Mouse (Mus musculus): Measurements from ENCODE around the gene Ccdc36. TPM values are rescaled to one million over a fixed set of nuclear protein-coding genes. Genes with fewer than 3 reads are reported as not detected.

The Ccdc36 gene
- total RNA-seq (2021): not detected in 2 replicates
- long read RNA-seq, experiment 1: 0 reads
- long read RNA-seq, experiment 2: 0 reads

- DNase-seq: no peak
Measured at GRCm38 (mm10) chr9:108428384-108428783, at the start of gene Ccdc36. TSS of gene Ccdc36 (minus strand) at chr9:108428484.

GRCm38 (mm10) chr9:108474528-108474927, 46.2 kb upstream of the Ccdc36 start:
- peak; percentile 7 for DNase-seq

- no peak for DNase-seq
Measured at GRCm38 (mm10) chr9:108469845-108470244, 41.6 kb upstream of the Ccdc36 start.

- DNase-seq: no peak
Measured at GRCm38 (mm10) chr9:108469430-108469829, 41.1 kb upstream of the Ccdc36 start.

GRCm38 (mm10) chr9:108466219-108466618, 37.9 kb upstream of the Ccdc36 start:
- no peak for DNase-seq

- peak; percentile 71 for DNase-seq
Measured at GRCm38 (mm10) chr9:108463713-108464112, 35.4 kb upstream of the Ccdc36 start.

- DNase-seq: no peak
Measured at GRCm38 (mm10) chr9:108462192-108462591, 33.9 kb upstream of the Ccdc36 start.

GRCm38 (mm10) chr9:108461675-108462074, 33.4 kb upstream of the Ccdc36 start:
- DNase-seq: no peak

GRCm38 (mm10) chr9:108461181-108461631, 32.9 kb upstream of the Ccdc36 start, which contains the start of gene Klhdc8b:
TSS of gene Klhdc8b (minus strand) at chr9:108461581.
- no peak for DNase-seq

- DNase-seq: peak; percentile 94
Measured at GRCm38 (mm10) chr9:108460319-108461178, 32.3 kb upstream of the Ccdc36 start, which contains the start of gene Ccdc71. TSS of gene Ccdc71 (plus strand) at chr9:108460527.

- no peak for DNase-seq
Measured at GRCm38 (mm10) chr9:108459939-108460318, 31.6 kb upstream of the Ccdc36 start.

GRCm38 (mm10) chr9:108456953-108457352, 28.7 kb upstream of the Ccdc36 start:
- no peak for DNase-seq

- no peak for DNase-seq
Measured at GRCm38 (mm10) chr9:108455747-108456571, 27.7 kb upstream of the Ccdc36 start.

- no peak for DNase-seq
Measured at GRCm38 (mm10) chr9:108454429-108454828, 26.1 kb upstream of the Ccdc36 start.

GRCm38 (mm10) chr9:108453458-108453857, 25.2 kb upstream of the Ccdc36 start:
- no peak for DNase-seq

- no peak for DNase-seq
Measured at GRCm38 (mm10) chr9:108452911-108453310, 24.6 kb upstream of the Ccdc36 start.

GRCm38 (mm10) chr9:108452291-108452906, 24.1 kb upstream of the Ccdc36 start:
- DNase-seq: peak; percentile 94

- DNase-seq: no peak
Measured at GRCm38 (mm10) chr9:108451519-108452160, 23.4 kb upstream of the Ccdc36 start.

- no peak for DNase-seq
Measured at GRCm38 (mm10) chr9:108451170-108451493, 22.8 kb upstream of the Ccdc36 start.

GRCm38 (mm10) chr9:108450292-108451169, 22.2 kb upstream of the Ccdc36 start:
- DNase-seq: peak; percentile 63

- peak; percentile 75 for DNase-seq
Measured at GRCm38 (mm10) chr9:108449860-108450259, 21.6 kb upstream of the Ccdc36 start.

Measured in adrenal gland, postnatal 14 days (tissue).